Mouse (Mus musculus) urinary bladder, postnatal 36 days (tissue): Measurements from ENCODE around the gene Zdhhc25.

Source experiments
- DNase-seq, 2 experiments: peaks; one replicate each; pipeline ENCODE4 v3.0.0; 2022; ENCODE audit warnings: low spot score in 2 of 2, mixed read lengths in 1 of 2

Gene Zdhhc25

GRCm38 (mm10) chr15:88600002-88600401 is at the start of gene Zdhhc25:
TSS of gene Zdhhc25 (plus strand) at chr15:88600302.
- no peak for DNase-seq

GRCm38 (mm10) chr15:88552852-88553251 is 47.2 kb upstream of the Zdhhc25 start:
- no peak for DNase-seq

DNA sequence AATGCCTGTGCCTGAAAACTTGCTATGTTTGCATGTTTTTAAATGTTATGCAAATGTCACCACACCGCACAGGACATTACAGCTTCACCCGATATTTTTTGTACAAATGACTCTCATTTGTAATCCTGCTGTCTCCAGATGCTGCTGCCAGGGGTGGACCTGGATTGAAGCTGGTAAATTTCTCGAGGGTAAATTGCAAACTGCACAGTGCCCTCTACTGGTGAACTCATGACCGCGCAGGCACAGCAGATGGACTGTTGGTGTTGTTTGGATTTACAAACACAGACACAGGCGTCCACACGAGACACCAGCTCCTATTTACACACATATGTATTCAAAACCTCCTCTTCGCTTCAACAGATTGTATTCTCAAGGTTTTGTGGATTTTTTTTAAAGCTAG is 44.6 kb upstream of the Zdhhc25 start:
- no peak for DNase-seq

GRCm38 (mm10) chr15:88560637-88561036 is 39.5 kb upstream of the Zdhhc25 start:
- no peak for DNase-seq

- no peak for DNase-seq
Measured at GRCm38 (mm10) chr15:88561058-88561730, 38.9 kb upstream of the Zdhhc25 start.

- no peak for DNase-seq
Measured at GRCm38 (mm10) chr15:88565307-88565706, 34.8 kb upstream of the Zdhhc25 start.

DNA sequence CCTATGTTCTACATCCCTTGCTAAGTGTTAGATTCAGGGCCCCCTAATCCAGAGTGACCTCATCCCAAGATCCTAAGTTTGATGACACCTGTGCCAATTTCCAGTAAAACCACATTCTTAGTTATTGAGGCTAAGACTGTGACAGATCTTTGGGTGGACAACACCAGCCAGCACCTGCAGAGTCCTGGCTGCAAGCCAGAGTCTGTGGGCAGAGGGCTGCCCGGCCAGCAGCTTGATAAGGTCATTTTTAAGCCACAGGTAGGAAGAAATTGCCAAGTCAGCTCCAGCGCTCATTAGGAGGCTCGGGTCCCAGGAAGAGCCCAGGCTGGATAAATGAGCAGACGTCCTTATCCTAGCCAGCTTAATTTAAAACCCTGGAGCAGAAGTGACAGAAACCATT is 34.3 kb upstream of the Zdhhc25 start:
- DNase-seq, result no peak

- DNase-seq, result no peak
Measured at GRCm38 (mm10) chr15:88570697-88571096, 29.4 kb upstream of the Zdhhc25 start.

DNA sequence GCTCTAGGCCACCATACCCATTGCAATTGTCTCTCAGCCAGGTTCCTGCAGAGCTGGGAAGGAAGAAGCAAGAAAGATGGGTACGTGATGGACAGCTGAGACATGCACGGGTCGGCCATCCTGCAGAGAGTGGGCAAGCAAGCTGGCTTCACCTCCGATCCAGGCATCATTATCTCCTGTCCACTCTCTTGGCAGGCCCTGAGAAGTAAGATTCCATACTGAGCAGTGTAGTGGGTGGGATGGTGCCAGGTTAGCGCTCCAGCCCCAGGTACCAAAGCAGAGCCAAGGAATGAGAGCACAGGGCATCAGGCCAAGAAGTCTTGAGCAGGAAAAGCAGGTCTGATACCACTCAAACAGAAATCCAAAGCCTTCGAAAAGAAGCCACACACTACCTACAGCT is 20.6 kb upstream of the Zdhhc25 start:
- no peak for DNase-seq

GRCm38 (mm10) chr15:88602496-88602895 is 2.4 kb downstream of the Zdhhc25 start:
- no peak for DNase-seq

GRCm38 (mm10) chr15:88603091-88603732 is 3.1 kb downstream of the Zdhhc25 start:
- DNase-seq, result no peak

GRCm38 (mm10) chr15:88603733-88604119 is 3.6 kb downstream of the Zdhhc25 start:
- DNase-seq, result no peak

DNA sequence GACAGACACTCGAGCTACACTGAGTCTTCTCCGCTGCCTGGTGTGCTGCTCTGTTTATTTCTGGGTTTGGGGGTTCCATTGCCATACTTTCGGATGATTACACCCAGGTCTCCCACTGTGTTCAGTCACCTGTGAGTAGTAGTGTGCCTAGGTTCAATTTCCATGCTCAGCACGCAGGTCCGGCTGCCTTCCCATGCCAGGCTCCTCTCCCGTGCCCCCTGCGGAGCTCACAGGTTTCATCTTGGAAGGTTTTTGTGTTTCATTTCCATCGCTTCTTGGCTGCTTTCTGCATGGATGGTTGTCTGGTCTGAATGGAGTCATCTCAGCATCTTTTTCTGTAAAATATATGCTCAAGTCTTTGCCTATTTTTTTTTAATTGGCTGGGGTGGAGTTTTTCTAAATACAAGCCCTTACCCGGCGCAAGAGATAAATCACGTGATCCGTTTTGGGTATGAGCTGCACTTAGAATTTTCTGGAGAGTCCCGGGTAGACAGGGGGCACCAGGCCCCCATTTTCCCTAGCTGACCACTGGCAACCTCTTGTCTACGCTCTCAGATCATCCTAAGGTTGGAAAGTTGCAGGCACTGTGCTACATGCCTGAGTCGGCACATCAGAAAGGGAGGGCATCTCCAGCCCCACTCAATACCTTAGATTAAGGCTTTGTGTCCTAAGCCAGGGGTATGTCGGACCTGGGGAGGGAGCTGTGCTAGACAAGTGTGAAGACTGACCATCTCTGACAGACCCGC is 4.7 kb downstream of the Zdhhc25 start:
- no peak for DNase-seq

DNA sequence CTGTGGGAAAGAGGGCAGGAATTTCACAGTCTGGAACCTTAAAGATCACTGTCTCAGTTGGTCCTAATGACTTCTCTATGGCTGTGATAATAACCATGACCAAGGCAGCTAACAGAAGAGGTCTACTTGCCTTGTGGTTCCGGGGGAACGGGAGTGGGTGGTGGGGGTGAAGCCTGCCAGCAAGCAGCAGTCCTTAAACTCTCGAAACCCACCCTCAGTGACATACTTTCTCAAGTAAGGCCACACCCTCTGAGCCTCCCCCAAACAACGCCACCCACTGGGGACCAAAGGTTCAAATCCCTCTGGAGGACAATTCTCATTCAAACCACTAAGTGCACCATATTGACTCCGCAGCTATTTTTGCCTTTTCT is 5.3 kb downstream of the Zdhhc25 start:
- no peak for DNase-seq

- no peak for DNase-seq
Measured at GRCm38 (mm10) chr15:88617125-88617524, 17.0 kb downstream of the Zdhhc25 start.

DNA sequence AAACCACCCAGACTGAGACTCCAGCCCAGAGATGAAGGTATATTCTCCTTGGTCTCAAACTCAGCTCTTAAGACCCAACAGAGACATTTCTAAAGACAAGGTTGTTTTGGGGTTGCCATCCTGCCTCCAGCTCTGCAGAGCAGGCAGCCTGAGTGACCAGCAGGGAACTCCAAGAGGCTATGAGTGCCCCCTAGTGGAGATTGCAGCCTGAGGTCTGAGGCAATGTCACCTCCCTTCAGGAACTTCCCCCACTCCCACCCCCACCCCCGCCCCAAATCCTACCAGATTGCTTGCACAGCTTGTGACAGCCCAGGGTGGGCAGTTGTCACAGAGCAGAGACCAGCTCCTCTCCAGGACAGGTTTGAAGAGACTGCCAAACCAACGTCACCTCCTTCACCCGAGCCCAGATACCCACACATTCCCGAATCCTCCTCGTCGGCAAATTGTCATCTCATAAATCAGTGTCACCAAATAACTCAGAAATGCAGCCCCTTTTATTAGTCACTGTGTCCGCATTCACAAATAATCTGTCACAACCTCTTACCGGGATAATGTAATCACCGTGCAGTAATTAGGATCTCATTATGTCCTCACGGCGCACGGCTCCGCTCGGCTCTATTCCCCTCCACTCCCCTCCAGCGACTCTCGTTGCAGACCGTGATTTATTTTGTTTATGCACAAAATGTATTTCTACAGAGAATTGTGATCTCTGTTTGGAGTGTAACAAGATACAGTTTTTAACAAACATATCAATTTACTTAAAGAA is 18.1 kb downstream of the Zdhhc25 start:
- DNase-seq, result no peak

- DNase-seq, result no peak
Measured at GRCm38 (mm10) chr15:88620017-88620416, 19.9 kb downstream of the Zdhhc25 start.

- DNase-seq, result no peak
Measured at GRCm38 (mm10) chr15:88623891-88624290, 23.8 kb downstream of the Zdhhc25 start.

- no peak for DNase-seq
Measured at GRCm38 (mm10) chr15:88624874-88625277, 24.8 kb downstream of the Zdhhc25 start.

DNA sequence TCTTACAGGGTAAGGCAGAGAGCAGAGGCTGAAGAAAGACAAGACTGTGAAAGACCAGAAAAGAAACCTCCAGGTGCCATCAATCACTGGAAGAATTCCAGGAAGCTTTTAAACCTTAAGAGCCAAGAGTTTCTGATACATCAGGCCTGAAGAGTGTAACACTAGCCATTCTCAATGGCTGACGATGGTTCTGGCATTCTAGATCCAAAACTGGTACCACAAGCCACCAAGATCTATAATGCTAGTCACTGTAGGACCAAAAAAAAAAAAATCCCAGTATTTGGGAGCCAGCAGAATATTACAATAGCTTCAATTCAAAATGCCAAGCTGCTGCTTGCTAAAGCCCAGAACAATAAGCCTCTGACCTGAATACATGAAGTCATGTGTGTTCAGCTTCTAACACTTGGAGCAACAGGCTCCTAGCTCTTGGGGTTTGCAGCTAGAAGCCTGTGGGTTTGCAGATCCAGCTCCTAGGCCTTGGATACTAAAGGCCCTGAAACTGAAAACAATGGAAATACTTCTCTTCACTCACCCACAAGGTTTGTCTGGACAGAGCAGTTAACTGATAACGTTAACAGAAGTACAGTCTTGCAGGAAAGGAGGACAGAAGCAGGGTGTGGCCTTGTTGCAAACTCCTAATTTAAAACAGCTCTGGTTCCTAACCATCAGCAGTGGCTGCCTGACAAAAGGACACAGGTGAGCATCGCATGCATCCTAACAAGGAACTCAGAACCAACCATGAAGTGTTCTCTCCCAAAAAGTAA is 25.4 kb downstream of the Zdhhc25 start:
- DNase-seq, result no peak

DNA sequence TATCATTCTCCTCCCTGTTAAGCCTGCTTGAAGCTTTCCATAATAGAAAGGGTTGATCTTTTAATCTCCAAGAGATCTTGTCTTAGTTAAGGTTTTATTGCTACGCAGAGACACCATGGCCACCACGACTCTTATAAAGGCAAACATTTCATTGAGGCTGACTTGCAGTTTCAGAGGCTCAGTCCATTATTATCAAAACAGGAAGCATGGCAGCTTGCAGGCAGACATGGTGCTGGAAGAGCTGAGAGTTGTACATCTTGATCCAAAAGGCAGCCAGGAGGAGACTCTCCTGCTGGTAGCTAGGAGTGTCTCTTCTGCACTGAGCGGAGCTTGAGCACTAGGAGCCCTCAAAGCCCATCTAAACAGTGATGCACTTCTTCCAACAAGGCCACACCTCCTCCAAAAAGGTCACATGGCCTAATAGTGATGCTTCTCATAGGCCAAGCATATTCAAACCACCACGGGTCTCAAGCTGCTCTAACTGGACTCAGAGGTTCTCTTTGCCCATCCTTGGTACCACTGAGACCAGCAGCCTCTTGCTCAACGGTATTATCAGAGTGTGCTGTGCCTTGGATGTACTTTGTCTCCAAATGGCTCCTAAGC is 26.9 kb downstream of the Zdhhc25 start:
- no peak for DNase-seq
